Mouse (Mus musculus) hindbrain, postnatal 0 days (tissue): ENCODE data around the gene Iqcf1. TPM values are rescaled to one million over a fixed set of nuclear protein-coding genes. Genes with fewer than 3 reads are reported as not detected.

Experiments
- ATAC-seq: fragments of 200-750 bp; cut with Nextera tagmentation; 2 replicates; pipeline ENCODE4 v1.8.0; 2017; ENCODE audit warnings: mild to moderate bottlenecking, moderate TSS enrichment, moderate library complexity
- DNase-seq: peaks from one replicate; pipeline ENCODE4 v3.0.0-alpha.2; 2015; ENCODE audit warnings: low spot score
- H3K27ac ChIP-seq: fragments of 300-500 bp; sonication (generic); 2 replicates; pipeline ENCODE4 v1.5.1; 2014; ENCODE audit warnings: mild to moderate bottlenecking
- H3K27me3 ChIP-seq: fragments of 300-500 bp; sonication (generic); 2 replicates; pipeline ENCODE4 v1.6.1; 2014; ENCODE audit warnings: low read length, mixed read lengths; ENCODE audit not compliant: insufficient read depth
- H3K36me3 ChIP-seq: fragments of 300-500 bp; sonication (generic); 2 replicates; pipeline ENCODE4 v1.6.1; 2014; ENCODE audit warnings: low read length, mixed read lengths; ENCODE audit not compliant: insufficient read depth
- H3K4me1 ChIP-seq: fragments of 300-500 bp; sonication (generic); 2 replicates; pipeline ENCODE4 v1.6.1; 2014; ENCODE audit warnings: antibody characterized with exemption, low read length, mixed read lengths; ENCODE audit not compliant: insufficient read depth
- H3K4me2 ChIP-seq: fragments of 300-500 bp; sonication (generic); 2 replicates; pipeline ENCODE4 v1.6.1; 2014; ENCODE audit warnings: low read depth, mild to moderate bottlenecking, low read length, moderate library complexity, mixed read lengths
- H3K4me3 ChIP-seq: fragments of 300-500 bp; sonication (generic); 2 replicates; pipeline ENCODE4 v1.5.1; 2014; ENCODE audit warnings: low read length
- H3K9ac ChIP-seq: fragments of 300-500 bp; sonication (generic); replicated peaks from 2 replicates; pipeline ENCODE4 v1.6.1; 2014; ENCODE audit warnings: mild to moderate bottlenecking, low read length, moderate library complexity, mixed read lengths
- H3K9me3 ChIP-seq: fragments of 300-500 bp; sonication (generic); 2 replicates; pipeline ENCODE4 v1.6.1; 2016; ENCODE audit warnings: low read length, mixed read lengths
- CTCF ChIP-seq: IDR thresholded peaks from 2 replicates; pipeline ENCODE4 v1.5.1; 2016; ENCODE audit warnings: antibody characterized with exemption, control low read depth, low read depth
- WGBS: fragments of 180-500 bp; shearing (Covaris S2); extraction: QIAGEN DNeasy Blood & Tissue Kit; methylation state at CpG from one replicate; pipeline ENCODE4 v1.1.7; 2014; 5-methylcytosine and 5-hydroxymethylcytosine counted together
- polyA plus RNA-seq: library from polyadenylated mRNA; unstranded; fragments of >200 nt; fragmentation: Nextera tagmentation; extraction: Ambion mirVana; gene quantifications from 2 replicates; pipeline ENCODE4 v1.2.1, GENCODE M21; 2015
- total RNA-seq: library from RNA; depleted of rRNA; stranded (reverse); fragments of >200 nt; gene quantifications from 2 replicates; pipeline ENCODE4 v1.2.3, GENCODE M21; 2014; rRNA removed

The Iqcf1 gene
- total RNA-seq (not detected in 2 replicates), polyA plus RNA-seq (not detected in 2 replicates)

DNA sequence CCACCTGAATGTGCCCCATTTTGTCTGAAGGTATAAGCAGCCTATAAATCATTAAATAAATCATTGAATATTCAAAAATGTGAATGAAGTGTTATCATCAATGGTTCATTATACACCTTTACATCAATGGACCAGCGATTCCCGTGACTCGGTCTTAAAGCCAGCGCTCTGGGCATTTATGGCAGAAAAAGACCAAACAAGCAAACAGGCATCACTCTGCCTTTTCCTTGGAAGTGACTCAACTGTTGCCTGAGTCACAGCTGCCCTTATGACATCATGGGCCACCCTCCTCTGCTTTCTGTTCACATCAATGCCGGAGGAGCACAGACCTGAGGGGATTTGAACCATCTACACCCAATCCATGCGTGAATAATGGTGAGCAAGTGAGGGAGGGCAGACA is at the start of gene Iqcf1:
TSS of gene Iqcf1 (plus strand) at position 301 of the 400 bp plus-strand sequence.
- DNase-seq (no peak), ATAC-seq (no peak)
- Histone ChIP-seq H3K4me3 (no peak within 1 kb of the TSS), H3K4me1 (no peaks in the 10 kb centered on the region), H3K27ac (no peak within 1 kb of the TSS), H3K36me3 (no peaks in the 10 kb centered on the region), H3K27me3 (no peaks in the 10 kb centered on the region), H3K9ac (no peak within 1 kb of the TSS), H3K4me2 (no peak within 1 kb of the TSS), H3K9me3 (no peaks in the 10 kb centered on the region)
- 93% methylated on average over 6 of the region's 6 CpGs for WGBS
- TF ChIP-seq CTCF: no peak

DNA sequence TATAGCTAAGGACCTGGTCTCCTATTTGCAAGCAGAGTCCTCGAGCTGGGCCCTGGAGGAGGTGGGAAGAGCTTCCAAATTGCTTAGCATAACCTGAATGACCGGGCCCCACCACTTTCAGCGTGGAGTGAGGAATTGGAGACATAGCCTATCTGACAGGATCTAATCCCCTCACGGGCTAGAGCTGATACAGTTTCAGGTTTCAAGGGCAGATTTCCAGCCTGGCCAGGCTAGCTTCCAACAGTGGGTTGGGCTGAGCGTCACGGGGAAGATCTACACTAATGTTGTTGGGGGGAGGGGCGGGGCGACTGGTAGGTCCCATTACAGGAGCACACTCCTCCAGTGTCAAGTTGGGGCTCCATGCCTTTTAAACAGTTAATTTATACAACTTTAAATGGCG is 49.1 kb upstream of the Iqcf1 start:
- WGBS: 31% methylated on average over 9 of the region's 9 CpGs
- H3K4me3 ChIP-seq: no peak overlapping the region
- no peak overlapping the region for H3K27ac ChIP-seq
- no peak overlapping the region for H3K9ac ChIP-seq
- DNase-seq (peak; percentile 51), ATAC-seq (no peak)
- H3K27me3 ChIP-seq: no peaks in the 10 kb centered on the region
- peaks cover 20% of the 10 kb centered on the region for H3K4me1 ChIP-seq
- TF ChIP-seq CTCF: no peak
- no peaks in the 10 kb centered on the region for H3K36me3 ChIP-seq
- no peaks in the 10 kb centered on the region for H3K9me3 ChIP-seq
- H3K4me2 ChIP-seq: no peak overlapping the region

DNA sequence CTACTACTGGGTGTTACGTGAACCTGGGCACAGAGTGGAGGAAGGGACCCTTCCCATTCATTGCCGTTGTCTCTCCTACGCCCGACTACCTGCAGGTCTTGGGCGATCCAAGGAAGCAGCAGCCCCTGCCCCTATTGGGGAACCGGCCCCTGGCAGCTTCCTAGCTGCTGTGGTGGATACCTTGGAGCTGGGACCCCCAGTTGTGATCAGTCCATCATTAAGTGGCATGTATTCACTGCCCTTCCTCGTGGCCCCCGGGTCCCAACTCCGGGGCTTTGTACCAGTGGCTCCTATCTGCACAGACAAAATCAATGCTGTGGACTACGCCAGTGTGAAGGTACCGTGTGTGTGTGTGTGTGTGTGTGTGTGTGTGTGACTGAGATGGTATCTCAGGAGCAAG is 48.5 kb upstream of the Iqcf1 start:
- peaks cover 26% of the 10 kb centered on the region for H3K4me1 ChIP-seq
- no peak overlapping the region for H3K9ac ChIP-seq
- H3K4me3 ChIP-seq: no peak overlapping the region
- H3K4me2 ChIP-seq: no peak overlapping the region
- TF ChIP-seq CTCF: no peak
- no peaks in the 10 kb centered on the region for H3K9me3 ChIP-seq
- H3K27me3 ChIP-seq: no peaks in the 10 kb centered on the region
- no peak for ATAC-seq
- DNase-seq: no peak
- WGBS: 71% methylated on average over 11 of the region's 11 CpGs
- no peak overlapping the region for H3K27ac ChIP-seq
- no peaks in the 10 kb centered on the region for H3K36me3 ChIP-seq

DNA sequence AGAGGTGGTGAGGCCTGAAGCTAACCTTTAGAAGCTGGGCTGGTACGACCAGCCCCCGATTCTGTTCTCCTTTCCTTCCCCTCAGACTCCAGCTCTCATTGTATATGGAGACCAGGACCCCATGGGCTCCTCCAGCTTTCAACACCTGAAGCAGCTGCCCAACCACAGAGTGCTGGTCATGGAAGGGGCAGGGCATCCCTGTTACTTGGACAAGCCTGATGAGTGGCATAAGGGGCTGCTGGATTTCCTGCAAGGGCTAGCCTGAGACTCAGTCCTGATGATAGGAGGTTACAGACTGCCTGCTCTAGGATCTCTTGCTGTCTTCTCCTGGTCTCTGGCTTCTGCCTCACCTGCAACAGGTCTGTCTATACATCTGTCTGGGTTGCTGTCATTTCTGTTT is 47.9 kb upstream of the Iqcf1 start:
- Histone ChIP-seq H3K4me2 (no peak overlapping the region), H3K4me1 (peaks cover 30% of the 10 kb centered on the region), H3K36me3 (no peaks in the 10 kb centered on the region), H3K9ac (no peak overlapping the region), H3K27ac (no peak overlapping the region), H3K27me3 (no peaks in the 10 kb centered on the region), H3K9me3 (no peaks in the 10 kb centered on the region), H3K4me3 (no peak overlapping the region)
- WGBS: 79% methylated on average over 2 of the region's 2 CpGs
- no peak for DNase-seq
- TF ChIP-seq CTCF: no peak
- ATAC-seq: no peak

DNA sequence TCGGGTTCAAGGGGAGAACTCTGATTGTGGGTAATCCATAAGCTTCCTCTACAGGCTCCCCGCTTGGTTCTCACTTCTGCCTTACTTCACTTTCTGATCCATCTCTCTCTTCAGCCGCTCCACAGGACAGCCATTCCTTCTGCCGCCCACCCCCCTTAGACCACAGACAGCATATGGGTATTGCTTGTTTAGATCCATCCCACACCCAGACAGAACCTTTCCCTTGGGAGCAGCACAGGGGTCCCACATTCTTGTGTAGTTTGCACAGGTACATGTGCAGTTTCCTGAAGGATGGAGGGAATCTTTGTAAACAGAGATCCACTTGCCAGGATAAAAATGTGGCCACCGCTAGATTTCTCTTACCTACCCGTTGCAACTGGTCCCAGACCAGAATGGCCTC is 47.4 kb upstream of the Iqcf1 start:
- Histone ChIP-seq H3K9me3 (no peaks in the 10 kb centered on the region), H3K4me2 (peak overlapping the region; percentile 92), H3K9ac (no peak overlapping the region), H3K4me1 (peaks cover 33% of the 10 kb centered on the region), H3K27ac (peak overlapping the region; percentile 94; the same call in 1 of the 2 replicates), H3K4me3 (no peak overlapping the region), H3K36me3 (no peaks in the 10 kb centered on the region), H3K27me3 (no peaks in the 10 kb centered on the region)
- no peak for DNase-seq
- no peak for ATAC-seq
- WGBS: 32% methylated on average over 6 of the region's 6 CpGs
- no peak for TF ChIP-seq CTCF

DNA sequence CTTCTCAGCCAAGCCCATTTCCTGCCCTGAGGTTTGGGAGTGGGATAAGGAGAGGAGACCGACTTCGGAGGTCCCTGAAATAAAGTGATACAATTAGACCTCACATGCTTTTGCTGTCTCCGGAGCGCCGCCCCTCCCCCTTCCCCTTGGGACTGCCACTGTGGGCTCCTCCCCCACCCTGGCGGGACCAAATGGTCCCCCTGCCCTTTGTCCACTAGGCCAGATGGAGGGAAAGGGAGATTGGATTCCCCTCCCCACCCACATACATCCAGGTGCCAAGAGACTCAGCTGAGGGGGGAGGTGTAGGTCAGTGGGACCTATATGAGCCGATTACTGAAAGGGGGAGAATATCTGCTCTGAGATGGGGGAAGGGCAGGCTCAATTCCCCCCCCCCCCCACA is 46.9 kb upstream of the Iqcf1 start:
- peak overlapping the region; percentile 70 for H3K4me3 ChIP-seq
- peak overlapping the region; percentile 92 for H3K4me2 ChIP-seq
- 0% methylated on average over 7 of the region's 7 CpGs for WGBS
- DNase-seq (peak; percentile 55), ATAC-seq (peak; percentile 0; the same call in 1 of the 2 replicates)
- no peaks in the 10 kb centered on the region for H3K9me3 ChIP-seq
- H3K27ac ChIP-seq: peak overlapping the region; percentile 94
- peak overlapping the region; percentile 85; the same call in 1 of the 2 replicates for H3K9ac ChIP-seq
- peaks cover 34% of the 10 kb centered on the region for H3K4me1 ChIP-seq
- TF ChIP-seq CTCF: no peak
- no peaks in the 10 kb centered on the region for H3K36me3 ChIP-seq
- no peaks in the 10 kb centered on the region for H3K27me3 ChIP-seq

DNA sequence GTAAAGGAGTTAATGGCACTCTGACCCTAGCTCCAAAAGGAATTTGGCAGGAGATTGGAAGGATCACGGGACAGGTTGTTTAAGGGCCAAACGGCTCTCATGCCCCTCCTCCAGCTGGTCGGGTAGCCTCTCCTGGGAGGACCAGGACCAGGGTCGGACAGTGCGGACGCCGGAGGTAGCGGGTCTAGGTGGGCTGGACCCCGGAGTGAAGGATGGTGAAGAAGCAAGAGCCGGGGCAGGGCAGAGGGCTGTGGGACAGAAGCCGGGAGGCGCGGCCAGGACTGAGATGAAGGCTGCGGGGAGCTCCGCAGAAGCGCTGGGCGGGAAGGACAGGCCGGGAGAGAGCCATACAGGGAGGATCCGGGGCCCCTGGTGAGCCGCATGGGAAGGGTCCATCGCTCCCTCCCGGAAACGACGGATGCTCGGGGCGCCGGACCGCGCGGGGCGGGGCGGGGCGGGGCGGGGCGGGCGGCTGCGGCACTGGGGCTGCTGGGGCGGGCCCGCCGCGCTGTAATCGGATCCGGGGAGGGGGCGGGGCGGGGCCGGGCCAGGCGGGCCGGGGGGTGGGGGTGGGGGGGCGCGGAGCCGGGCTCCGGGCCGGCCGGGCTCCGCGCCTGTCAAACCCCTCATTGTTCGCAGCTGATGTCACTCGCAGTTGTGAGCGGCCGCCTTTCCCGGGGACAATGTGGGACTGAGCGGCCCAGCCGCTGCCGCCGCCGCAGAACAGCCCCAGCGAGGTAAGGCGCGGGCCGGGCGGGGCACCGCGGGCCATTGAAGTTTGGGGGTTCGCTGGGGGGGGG is 46.3 kb upstream of the Iqcf1 start, which contains the start of gene Pcbp4:
TSS of gene Pcbp4 (plus strand) at position 21 of the 800 bp plus-strand sequence.
- H3K27ac ChIP-seq: peak within 1 kb of the TSS; percentile 94
- 1% methylated on average over 45 of the region's 74 CpGs for WGBS
- H3K4me1 ChIP-seq: peaks cover 35% of the 10 kb centered on the region
- TF ChIP-seq CTCF: no peak
- H3K9ac ChIP-seq: peak within 1 kb of the TSS; percentile 85
- H3K27me3 ChIP-seq: no peaks in the 10 kb centered on the region
- peak within 1 kb of the TSS; percentile 92 for H3K4me2 ChIP-seq
- DNase-seq (peak; percentile 73), ATAC-seq (peak; percentile 74)
- no peaks in the 10 kb centered on the region for H3K36me3 ChIP-seq
- peak within 1 kb of the TSS; percentile 70 for H3K4me3 ChIP-seq
- H3K9me3 ChIP-seq: no peaks in the 10 kb centered on the region
